12 mouse cellular contexts compared by ENCODE assay signal in genomic region chr13:74903213-74904055, GRCm38 (mm10).
A peak's percentile ranks its signal among the peaks of the same experiment; 100 is the strongest.
DNase-seq lines count a peak whose midpoint lies in the region; ATAC-seq lines count a peak whose summit lies in the region.
"Had no signal": no experiment of that assay in that cellular context is flagged by ENCODE, and none has a peak within 500 bp of the region (broad histone marks: within the 10 kb centered on the region; RNA-seq: fewer than 3 reads in every experiment).

No protein-coding gene starts in this region.

- peak; percentile 68; the same call in 1 of the 2 replicates for ATAC-seq in forebrain, embryonic 14.5 days
- ATAC-seq: inflammation-experienced regulatory T-cells, adult 6 months had no signal

- H3K36me3 ChIP-seq in forebrain, embryonic 14.5 days (ENCODE audit: control insufficient read depth, insufficient read depth, low read length): no peaks in the 10 kb centered on the region

- no peak overlapping the region for H3K27ac ChIP-seq in forebrain, embryonic 14.5 days (ENCODE audit: low read depth, low read length)

- peak; percentile 3 to 43 for DNase-seq in frontal cortex, postnatal 36 days (ENCODE audit: low spot score in 2 of 2)
- DNase-seq in frontal cortex, postnatal 25 days (ENCODE audit: low spot score in 2 of 2): no peak
- peak; percentile 40 for DNase-seq in A20 (ENCODE audit: low read depth, low spot score)
- peak; percentile 65 for DNase-seq in forebrain, embryonic 14.5 days (ENCODE audit: low spot score)
- DNase-seq in layer of hippocampus, adult 9-11 months: peak; percentile 15
- DNase-seq in lung, postnatal 36 days: no peak
- no peak for DNase-seq in testis, postnatal 10 days (ENCODE audit: low spot score)
- no peak for DNase-seq in cerebellum, adult 8-10 months
- DNase-seq: cerebellum, adult 11-12 months; lung, adult 18-20 months; thymus, adult 2 months had no signal

- H3K4me2 ChIP-seq in forebrain, embryonic 14.5 days (ENCODE audit: low read length): no peak overlapping the region

- H3K4me1 ChIP-seq in forebrain, embryonic 14.5 days (ENCODE audit: control insufficient read depth, insufficient read depth, low read length): no peaks in the 10 kb centered on the region

- H3K4me3 ChIP-seq in forebrain, embryonic 14.5 days (ENCODE audit: low read depth, low read length): no peak overlapping the region

- WGBS in forebrain, embryonic 14.5 days: 73% methylated on average over 1 of the region's 1 CpGs

- H3K9me3 ChIP-seq in forebrain, embryonic 14.5 days (replicated peaks; ENCODE audit: control insufficient read depth, low read length): no peaks in the 10 kb centered on the region

- H3K27me3 ChIP-seq in forebrain, embryonic 14.5 days (replicated peaks; ENCODE audit: control insufficient read depth, insufficient read depth, low read length): no peaks in the 10 kb centered on the region

- H3K9ac ChIP-seq in forebrain, embryonic 14.5 days (ENCODE audit: low read length): no peak overlapping the region

Comparison
In these comparisons a context has a peak if more than half of its experiments do, and no peak if none do; other contexts are left out.
1. DNase-seq: peak in frontal cortex, postnatal 36 days (2 of 2), A20 (single experiment), forebrain, embryonic 14.5 days (single experiment) and layer of hippocampus, adult 9-11 months (single experiment); none in frontal cortex, postnatal 25 days (0 of 2), lung, postnatal 36 days (single experiment), testis, postnatal 10 days (single experiment) and cerebellum, adult 8-10 months (single experiment).